Mouse (Mus musculus): Measurements from ENCODE around the gene Nr0b2.
"Not testable (repeated sequence)": the region's sequence is repeated elsewhere in the genome, so short reads cannot be mapped to it uniquely, and the experiment has no call there.

Nr0b2 gene

GRCm38 (mm10) chr4:133552768-133553447 lies at the start of gene Nr0b2:
Nr0b2 (plus strand) TSS chr4:133553376.
- DNase-seq = no peak

DNA sequence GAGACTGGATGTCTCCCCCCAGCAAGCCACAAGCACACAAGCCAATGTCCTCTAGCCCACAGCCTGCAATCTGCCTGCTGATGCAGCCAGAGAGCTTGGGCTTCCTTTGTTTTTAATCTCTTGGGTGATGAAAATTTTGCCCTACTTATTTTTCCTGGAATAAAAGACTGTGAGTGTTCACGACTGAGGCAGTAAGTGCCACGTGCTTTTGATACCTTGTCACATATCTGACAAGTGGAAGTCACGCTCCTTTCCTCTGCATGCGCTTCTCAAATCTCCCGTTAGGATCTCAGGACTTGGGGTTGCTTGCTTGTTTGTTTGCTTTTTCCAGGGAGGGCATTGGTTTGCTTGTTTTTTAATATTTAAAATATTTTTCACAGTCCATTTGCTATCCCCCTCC lies 48.9 kb upstream of the Nr0b2 start:
- no peak for DNase-seq

DNA sequence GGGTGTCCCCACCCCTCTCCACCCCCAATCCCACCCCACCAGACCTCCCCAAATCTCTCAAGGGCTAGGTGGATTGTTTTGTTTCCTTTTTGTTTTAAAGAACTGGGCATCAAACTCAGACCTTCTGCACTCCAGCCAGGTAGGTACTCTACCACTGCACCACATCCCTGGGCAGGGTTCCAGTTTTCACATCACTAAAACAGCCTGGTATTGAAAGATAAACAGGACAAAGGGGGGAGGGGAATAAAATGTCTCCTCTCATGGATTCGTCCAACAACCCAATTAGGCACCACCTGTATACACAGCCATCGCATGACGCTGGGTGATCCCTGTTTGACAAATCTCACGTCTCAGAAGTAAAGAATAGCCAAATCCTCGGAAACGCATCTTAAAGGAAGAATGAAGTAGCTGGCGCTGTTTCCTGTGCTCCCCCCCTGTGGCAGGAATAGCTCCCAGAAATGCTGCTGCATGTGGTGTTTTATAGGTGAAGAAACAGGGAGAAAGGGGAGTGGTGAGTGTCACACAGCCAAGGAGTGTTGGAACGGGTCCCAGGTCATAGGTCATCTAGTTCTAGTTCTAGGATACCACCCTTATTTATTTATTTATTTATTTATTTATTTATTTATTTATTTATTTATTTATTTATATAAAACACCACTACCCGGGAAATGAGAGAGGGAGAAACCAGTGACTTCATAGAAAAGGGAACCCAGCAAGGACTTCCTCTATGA lies 48.3 kb upstream of the Nr0b2 start:
- peak; percentile 34 for DNase-seq

DNA sequence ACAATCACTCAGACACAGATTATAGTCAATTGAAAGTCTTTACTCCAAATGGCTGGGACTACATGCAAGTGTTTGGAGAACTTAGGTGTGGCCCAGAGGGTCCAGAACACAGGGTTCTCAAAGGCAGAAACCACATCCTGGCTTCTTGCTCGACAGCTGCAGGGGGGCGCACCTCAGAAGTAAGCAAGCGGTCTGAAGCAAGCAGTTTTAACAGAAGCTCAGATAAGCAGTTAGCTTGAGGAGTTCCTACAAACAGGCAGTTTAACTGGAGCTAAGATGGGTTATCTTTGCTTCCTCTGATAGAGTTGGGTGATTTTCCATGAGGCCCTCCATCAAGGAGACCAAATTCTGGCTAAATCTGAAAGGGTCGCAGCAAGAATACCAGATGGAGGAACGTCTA lies 46.6 kb upstream of the Nr0b2 start:
- DNase-seq = no peak

- peak; percentile 88 for DNase-seq
Measured at GRCm38 (mm10) chr4:133508990-133509389, 44.2 kb upstream of the Nr0b2 start.

DNA sequence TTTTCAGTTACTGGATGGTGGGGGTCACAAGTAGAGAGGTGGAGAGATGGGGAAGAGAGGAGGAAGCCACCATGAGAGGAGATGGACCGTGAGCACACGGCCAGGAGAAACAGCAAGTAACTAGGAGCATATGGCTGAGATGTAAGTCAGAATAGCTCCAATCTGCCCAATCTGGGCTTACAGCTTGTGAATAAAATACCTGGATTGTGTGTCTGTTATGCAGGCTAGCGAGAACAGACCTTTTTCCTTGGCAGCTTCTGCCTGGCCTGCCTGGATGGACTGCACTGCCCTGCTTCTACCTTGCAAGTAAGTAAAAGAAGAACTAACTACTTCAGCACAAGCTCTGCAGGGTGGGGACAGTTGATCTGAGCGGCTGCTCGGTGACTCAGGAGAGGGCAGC lies 42.1 kb upstream of the Nr0b2 start:
- DNase-seq = peak; percentile 75

- DNase-seq = not testable (repeated sequence)
Measured at GRCm38 (mm10) chr4:133512511-133512910, 40.7 kb upstream of the Nr0b2 start.

DNA sequence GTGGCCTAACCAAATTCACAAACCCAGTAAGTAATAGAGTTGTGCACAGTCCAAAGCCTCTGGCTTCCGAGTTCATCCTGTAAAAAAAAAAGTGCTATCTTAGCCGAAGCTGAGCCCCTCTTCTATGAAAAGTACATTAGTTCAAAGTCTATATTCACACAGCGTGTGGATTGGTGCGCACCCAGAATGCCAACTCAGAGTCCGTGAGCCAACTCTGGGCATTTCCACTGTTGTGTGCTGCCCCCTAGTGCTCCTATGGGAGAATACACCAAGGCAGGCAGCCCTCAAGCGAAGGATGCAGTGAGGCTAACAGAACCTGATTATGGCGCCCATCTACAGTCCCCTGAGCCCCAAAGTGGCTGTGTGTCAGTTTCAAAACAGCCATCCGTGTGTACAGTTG lies 40.2 kb upstream of the Nr0b2 start:
- DNase-seq = peak; percentile 83

DNA sequence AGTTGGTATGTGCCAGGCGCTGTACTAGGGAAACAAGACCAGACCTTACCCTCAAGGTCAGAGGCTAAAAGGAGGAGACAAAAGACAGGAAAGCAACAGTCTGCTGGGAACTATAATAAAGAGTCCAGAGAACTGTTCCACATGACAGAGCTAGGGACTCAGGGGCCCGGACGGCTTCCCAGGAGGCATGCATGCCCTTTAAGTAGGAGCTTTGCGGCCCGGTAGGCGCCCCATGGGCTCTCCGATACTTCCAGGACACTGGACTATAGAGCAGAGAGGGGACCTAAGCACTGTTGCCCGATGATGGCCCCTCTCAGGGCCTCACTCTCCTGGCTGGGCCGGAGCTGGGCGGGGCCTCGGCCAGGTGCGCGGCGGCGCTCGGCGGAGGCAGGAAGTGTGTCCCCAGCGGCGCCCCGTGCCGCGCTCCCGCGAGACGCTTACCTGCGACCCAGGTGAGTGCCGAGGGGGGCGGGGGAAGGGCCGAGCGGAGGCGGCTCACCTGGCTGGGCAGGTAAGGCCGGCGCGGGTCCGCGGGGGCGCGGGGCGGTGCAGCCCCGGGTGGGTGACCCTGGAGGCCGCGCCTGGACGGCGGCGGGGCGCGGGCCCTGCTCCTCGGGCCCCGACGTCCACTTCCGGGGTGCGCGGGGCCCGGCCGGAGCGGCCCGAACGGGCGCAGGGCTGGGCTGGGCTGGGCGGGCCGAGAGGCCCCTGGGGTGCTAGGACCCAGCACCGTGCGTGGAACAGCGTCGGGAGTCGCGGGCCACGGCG lies 34.4 kb upstream of the Nr0b2 start, which contains the start of gene Kdf1:
Kdf1 (plus strand) TSS at position 363 of the 768 bp plus-strand sequence.
- DNase-seq = no peak

DNA sequence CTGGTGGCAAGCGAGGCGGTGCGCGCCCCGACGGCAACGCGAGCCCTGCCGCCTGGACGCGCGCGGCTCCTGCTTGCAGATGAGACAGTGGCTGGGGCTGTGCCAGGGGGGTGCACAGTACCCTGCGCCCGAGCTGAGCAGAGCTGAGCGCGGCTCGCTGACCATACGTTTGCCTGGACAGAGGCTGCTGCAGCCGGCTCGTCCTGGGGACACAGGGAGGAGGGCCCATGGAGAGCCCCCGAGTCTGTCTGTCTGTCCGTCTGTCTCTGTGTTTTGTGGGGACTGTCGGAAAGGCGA lies 33.9 kb upstream of the Nr0b2 start:
- no peak for DNase-seq

- DNase-seq = no peak
Measured at GRCm38 (mm10) chr4:133521502-133521901, 31.7 kb upstream of the Nr0b2 start.

DNA sequence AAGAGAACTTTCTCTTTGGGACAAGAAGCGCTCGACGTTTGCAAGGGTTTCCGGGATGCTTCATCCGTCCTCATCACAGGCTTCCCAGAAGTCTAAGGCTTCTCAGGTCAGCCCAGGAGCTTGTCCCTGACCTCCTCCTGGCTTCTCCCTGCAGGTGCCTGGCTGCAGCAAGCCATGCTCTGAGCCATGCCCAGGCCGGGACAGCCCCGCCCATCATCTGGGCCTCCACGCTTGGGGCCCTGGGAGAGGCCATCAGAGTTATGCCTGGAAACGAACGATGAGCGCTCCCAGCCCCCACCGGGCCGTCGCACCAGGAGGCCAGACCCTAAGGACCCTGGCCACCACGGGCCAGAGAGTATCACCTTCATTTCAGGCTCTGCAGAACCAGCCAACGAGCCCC lies 25.4 kb upstream of the Nr0b2 start:
- DNase-seq = no peak

DNA sequence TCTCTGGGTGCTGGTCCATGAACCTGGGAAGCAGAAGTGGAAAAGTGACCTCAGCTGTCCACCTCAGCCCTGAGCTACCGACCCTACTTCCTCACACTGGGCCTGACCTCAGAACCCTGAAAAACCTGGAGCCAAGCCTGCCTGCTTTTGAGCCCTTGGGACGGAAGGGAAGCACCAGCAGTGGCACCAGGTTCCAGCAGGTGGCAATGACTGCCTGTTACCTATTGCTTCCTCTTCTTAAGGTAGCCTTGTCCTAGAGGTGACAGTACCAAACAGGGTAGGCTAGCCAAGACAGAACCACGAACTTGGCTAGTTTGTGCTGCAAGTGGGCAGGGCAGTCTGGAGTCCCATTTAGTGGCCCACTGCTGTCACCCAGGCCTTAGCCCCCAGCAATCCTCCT lies 20.4 kb upstream of the Nr0b2 start:
- DNase-seq = no peak

- no peak for DNase-seq
Measured at GRCm38 (mm10) chr4:133536081-133536480, 17.1 kb upstream of the Nr0b2 start.

GRCm38 (mm10) chr4:133536652-133537051 lies 16.5 kb upstream of the Nr0b2 start:
- DNase-seq = no peak

DNA sequence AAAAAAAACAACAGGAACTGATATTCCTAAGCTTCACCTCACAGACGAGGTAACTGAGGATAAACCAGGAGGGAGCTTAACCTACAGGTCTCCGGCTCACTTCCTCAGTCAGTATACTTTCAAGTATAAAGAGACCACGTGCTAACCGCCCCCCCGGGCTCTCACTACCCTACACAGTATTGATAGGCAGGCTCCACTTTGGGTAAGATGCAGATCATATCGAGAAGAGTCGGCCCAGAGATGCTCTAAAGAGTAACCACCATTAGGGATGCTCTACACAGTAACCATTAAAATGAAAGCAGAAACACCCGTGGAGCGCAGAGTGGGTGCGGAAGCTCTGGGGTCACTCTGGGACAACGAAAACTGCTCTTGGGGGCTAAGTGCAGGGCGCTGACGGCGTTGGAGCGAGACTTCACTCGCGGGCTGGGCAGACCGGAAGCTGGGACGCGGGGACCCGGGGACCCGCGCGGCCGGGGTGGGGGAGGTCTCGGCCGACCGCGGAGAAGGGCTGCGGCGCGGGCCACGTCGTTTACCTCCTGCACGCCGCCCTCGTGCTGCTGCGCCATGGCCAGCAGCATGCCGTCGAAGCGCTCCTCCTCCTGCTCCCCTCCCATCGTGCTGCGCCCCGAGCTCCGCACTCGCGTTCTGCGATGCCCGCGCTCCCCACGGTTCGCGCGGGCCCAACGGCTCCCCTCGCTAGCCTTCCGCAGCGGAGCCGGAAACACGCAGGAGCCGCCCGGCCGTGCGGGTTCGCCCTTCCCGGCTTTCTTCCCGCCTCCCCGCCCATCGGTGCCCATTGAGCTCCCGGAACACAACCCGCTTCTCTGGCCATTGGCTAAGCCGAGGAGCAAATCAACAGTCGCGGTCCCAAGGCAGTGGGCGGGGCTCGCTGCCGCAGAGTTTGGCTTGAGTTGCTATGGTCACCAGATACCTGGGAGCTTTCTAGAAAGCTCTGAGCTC lies 7.6 kb upstream of the Nr0b2 start, which contains the start of gene Nudc:
Nudc (minus strand) TSS at position 725 of the 960 bp plus-strand sequence.
- peak; percentile 97 for DNase-seq

GRCm38 (mm10) chr4:133552029-133552428 lies 1.1 kb upstream of the Nr0b2 start:
- DNase-seq = no peak

DNA sequence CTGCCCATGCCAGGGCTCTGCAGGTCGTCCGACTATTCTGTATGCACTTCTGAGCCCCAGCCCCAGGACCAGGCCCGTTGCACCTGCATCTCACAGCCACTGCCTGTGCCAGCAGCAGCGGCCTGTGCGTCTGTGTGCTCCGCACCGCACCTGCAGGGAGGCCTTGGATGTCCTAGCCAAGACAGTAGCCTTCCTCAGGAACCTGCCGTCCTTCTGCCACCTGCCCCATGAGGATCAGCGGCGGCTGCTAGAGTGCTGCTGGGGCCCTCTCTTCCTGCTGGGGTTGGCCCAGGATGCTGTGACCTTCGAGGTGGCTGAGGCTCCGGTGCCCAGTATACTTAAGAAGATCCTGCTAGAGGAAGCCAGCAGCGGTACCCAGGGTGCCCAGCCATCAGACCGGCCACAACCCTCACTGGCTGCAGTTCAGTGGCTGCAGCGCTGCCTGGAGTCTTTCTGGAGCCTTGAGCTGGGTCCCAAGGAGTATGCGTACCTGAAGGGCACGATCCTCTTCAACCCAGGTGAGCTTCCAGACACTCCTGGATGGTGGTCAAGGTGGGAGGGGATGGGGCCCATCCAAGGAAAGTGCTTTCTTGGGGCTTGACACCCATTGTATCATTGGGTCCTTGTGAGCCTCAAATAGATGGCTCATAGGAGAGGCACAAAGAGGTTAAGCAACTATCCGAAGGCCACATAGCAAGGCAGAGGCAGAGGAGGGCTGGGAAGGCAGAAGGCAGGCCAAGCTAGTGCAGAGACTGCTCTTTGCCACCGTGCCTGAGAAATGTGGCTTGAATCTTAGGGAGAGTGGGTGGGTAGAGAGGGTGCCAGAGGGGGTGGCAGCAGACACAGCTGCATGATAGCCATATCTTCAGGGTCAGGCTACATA lies 513 bp downstream of the Nr0b2 start:
- DNase-seq = no peak

DNA sequence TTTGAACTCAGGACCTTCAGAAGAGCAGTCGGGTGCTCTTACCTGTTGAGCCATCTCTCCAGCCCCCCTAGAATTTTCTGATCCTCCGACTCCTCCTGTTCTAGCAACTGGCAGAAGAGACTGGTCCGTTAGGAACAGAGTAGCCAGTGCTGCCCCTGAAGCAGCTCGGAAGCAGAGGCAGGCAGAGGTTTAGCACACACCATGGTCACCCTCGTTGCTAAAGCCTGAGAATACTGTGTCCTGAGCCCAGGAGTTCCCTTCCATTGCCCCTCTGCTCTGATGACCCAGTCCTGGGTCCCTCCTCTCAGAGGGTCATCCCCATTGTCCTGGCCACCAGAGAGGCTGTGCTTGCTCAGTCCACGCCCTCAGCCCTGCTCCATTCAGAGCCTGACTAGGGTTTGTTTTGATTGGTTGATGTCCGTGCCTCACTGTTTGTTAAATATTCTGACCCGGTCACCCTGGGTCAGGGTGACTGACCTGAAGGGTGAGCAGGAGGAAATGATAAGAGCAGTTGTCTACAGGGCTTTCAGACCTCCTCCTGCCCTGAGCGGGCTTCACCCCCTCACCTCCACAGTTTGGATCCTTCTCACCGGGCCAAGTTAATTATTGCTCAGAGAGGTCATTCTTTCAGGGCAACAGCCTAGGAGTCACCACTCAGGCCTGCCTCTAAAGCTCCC lies 4.0 kb downstream of the Nr0b2 start:
- DNase-seq = no peak

DNA sequence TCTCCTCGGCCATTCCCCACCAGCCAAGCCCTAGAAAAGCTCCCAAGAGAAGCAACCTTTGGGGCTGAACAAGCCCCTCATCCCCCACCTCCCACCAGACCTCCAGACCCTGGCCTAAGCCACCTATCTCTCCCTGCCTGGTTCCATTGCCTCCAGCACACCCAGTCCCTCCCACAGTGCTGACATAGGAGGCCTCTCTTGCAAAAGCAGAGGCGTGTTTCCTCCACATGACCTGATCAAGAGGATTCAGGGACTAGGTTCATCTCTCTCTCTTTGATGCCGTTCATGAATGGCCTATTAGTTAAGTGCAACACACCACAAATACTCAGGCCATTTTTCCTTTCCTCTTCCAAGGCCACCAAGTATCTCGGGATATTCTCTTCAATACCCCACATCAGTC lies 6.7 kb downstream of the Nr0b2 start:
- no peak for DNase-seq

GRCm38 (mm10) chr4:133561622-133562021 lies 8.4 kb downstream of the Nr0b2 start:
- DNase-seq = no peak

Data from cerebellum, adult 9-11 months (tissue).